Mouse (Mus musculus): Measurements from ENCODE around the gene C1qtnf5. TPM values are rescaled to one million over a fixed set of nuclear protein-coding genes. Genes with fewer than 3 reads are reported as not detected.

Gene C1qtnf5
- polyA plus RNA-seq, 1 experiment from 2014 or later = 5.7 TPM

GRCm38 (mm10) chr9:44084659-44085229 lies 22.3 kb upstream of the C1qtnf5 start:
- Histone ChIP-seq H3K27ac (ENCODE audit: low read length) (peak overlapping the region; percentile 66; the same call in 1 of the 2 replicates), H3K27me3 (ENCODE audit: insufficient read depth, low read length) (0 out of 2 replicates have a peak, but pooled peaks cover 3% of the 10 kb centered on the region), H3K9me3 (ENCODE audit: low read length) (no peaks in the 10 kb centered on the region), H3K36me3 (ENCODE audit: insufficient read depth, low read length) (no peaks in the 10 kb centered on the region), H3K4me3 (ENCODE audit: low read length) (peak overlapping the region; percentile 60), H3K9ac (replicated peaks; ENCODE audit: low read length) (peak overlapping the region; percentile 73), H3K4me1 (ENCODE audit: insufficient read depth, low read length) (peaks cover 74% of the 10 kb centered on the region), H3K4me2 (replicated peaks; ENCODE audit: low read depth, low read length) (peak overlapping the region; percentile 91)
- ATAC-seq (ENCODE audit: low FRiP score, low TSS enrichment) = peak; percentile 61
- 0% methylated on average over 54 of the region's 62 CpGs for WGBS

- Histone ChIP-seq H3K4me1 (ENCODE audit: insufficient read depth, low read length) (peaks cover 69% of the 10 kb centered on the region), H3K4me2 (replicated peaks; ENCODE audit: low read depth, low read length) (peak overlapping the region; percentile 91), H3K36me3 (ENCODE audit: insufficient read depth, low read length) (no peaks in the 10 kb centered on the region), H3K9ac (replicated peaks; ENCODE audit: low read length) (peak overlapping the region; percentile 73), H3K27me3 (ENCODE audit: insufficient read depth, low read length) (0 out of 2 replicates have a peak, but pooled peaks cover 3% of the 10 kb centered on the region), H3K27ac (ENCODE audit: low read length) (no peak overlapping the region), H3K4me3 (ENCODE audit: low read length) (peak overlapping the region; percentile 60), H3K9me3 (ENCODE audit: low read length) (no peaks in the 10 kb centered on the region)
- 5% methylated on average over 10 of the region's 10 CpGs for WGBS
- no peak; the same call in 1 of the 2 replicates for ATAC-seq (ENCODE audit: low FRiP score, low TSS enrichment)
These were observed 21.8 kb upstream of the C1qtnf5 start for GRCm38 (mm10) chr9:44085276-44085675.

GRCm38 (mm10) chr9:44085741-44086665 lies 21.0 kb upstream of the C1qtnf5 start:
- no peaks in the 10 kb centered on the region for H3K9me3 ChIP-seq (ENCODE audit: low read length)
- peak overlapping the region; percentile 91 for H3K4me2 ChIP-seq (replicated peaks; ENCODE audit: low read depth, low read length)
- peak overlapping the region; percentile 25 for H3K27ac ChIP-seq (ENCODE audit: low read length)
- peaks cover 64% of the 10 kb centered on the region for H3K4me1 ChIP-seq (ENCODE audit: insufficient read depth, low read length)
- H3K27me3 ChIP-seq (ENCODE audit: insufficient read depth, low read length) = 0 out of 2 replicates have a peak, but pooled peaks cover 3% of the 10 kb centered on the region
- no peaks in the 10 kb centered on the region for H3K36me3 ChIP-seq (ENCODE audit: insufficient read depth, low read length)
- 67% methylated on average over 15 of the region's 15 CpGs for WGBS
- no peak for ATAC-seq (ENCODE audit: low FRiP score, low TSS enrichment)
- peak overlapping the region; percentile 60 for H3K4me3 ChIP-seq (ENCODE audit: low read length)
- H3K9ac ChIP-seq (replicated peaks; ENCODE audit: low read length) = peak overlapping the region; percentile 73

GRCm38 (mm10) chr9:44086960-44087359 lies 20.1 kb upstream of the C1qtnf5 start:
- peak overlapping the region; percentile 36 for H3K4me2 ChIP-seq (replicated peaks; ENCODE audit: low read depth, low read length)
- no peak for ATAC-seq (ENCODE audit: low FRiP score, low TSS enrichment)
- H3K9me3 ChIP-seq (ENCODE audit: low read length) = no peaks in the 10 kb centered on the region
- WGBS = 47% methylated on average over 10 of the region's 10 CpGs
- peak overlapping the region; percentile 9; the same call in 1 of the 2 replicates for H3K9ac ChIP-seq (replicated peaks; ENCODE audit: low read length)
- no peak overlapping the region for H3K27ac ChIP-seq (ENCODE audit: low read length)
- H3K36me3 ChIP-seq (ENCODE audit: insufficient read depth, low read length) = peaks cover 9% of the 10 kb centered on the region
- H3K4me1 ChIP-seq (ENCODE audit: insufficient read depth, low read length) = peaks cover 57% of the 10 kb centered on the region
- peak overlapping the region; percentile 7; the same call in 1 of the 2 replicates for H3K4me3 ChIP-seq (ENCODE audit: low read length)
- H3K27me3 ChIP-seq (ENCODE audit: insufficient read depth, low read length) = 0 out of 2 replicates have a peak, but pooled peaks cover 3% of the 10 kb centered on the region

GRCm38 (mm10) chr9:44087761-44088455 lies 19.1 kb upstream of the C1qtnf5 start:
- Histone ChIP-seq H3K4me2 (replicated peaks; ENCODE audit: low read depth, low read length) (peak overlapping the region; percentile 36), H3K4me3 (ENCODE audit: low read length) (peak overlapping the region; percentile 4), H3K4me1 (ENCODE audit: insufficient read depth, low read length) (peaks cover 57% of the 10 kb centered on the region), H3K9me3 (ENCODE audit: low read length) (no peaks in the 10 kb centered on the region), H3K27ac (ENCODE audit: low read length) (peak overlapping the region; percentile 17; the same call in 1 of the 2 replicates), H3K9ac (replicated peaks; ENCODE audit: low read length) (peak overlapping the region; percentile 9; the same call in 1 of the 2 replicates), H3K36me3 (ENCODE audit: insufficient read depth, low read length) (peaks cover 14% of the 10 kb centered on the region), H3K27me3 (ENCODE audit: insufficient read depth, low read length) (0 out of 2 replicates have a peak, but pooled peaks cover 3% of the 10 kb centered on the region)
- WGBS = 10% methylated on average over 15 of the region's 15 CpGs
- ATAC-seq (ENCODE audit: low FRiP score, low TSS enrichment) = no peak

GRCm38 (mm10) chr9:44088877-44089608 lies 18.0 kb upstream of the C1qtnf5 start:
- no peak overlapping the region for H3K27ac ChIP-seq (ENCODE audit: low read length)
- H3K36me3 ChIP-seq (ENCODE audit: insufficient read depth, low read length) = peaks cover 17% of the 10 kb centered on the region
- ATAC-seq (ENCODE audit: low FRiP score, low TSS enrichment) = no peak
- no peak overlapping the region for H3K4me2 ChIP-seq (replicated peaks; ENCODE audit: low read depth, low read length)
- WGBS = 51% methylated on average over 12 of the region's 12 CpGs
- no peaks in the 10 kb centered on the region for H3K27me3 ChIP-seq (ENCODE audit: insufficient read depth, low read length)
- no peaks in the 10 kb centered on the region for H3K9me3 ChIP-seq (ENCODE audit: low read length)
- no peak overlapping the region for H3K4me3 ChIP-seq (ENCODE audit: low read length)
- no peak overlapping the region for H3K9ac ChIP-seq (replicated peaks; ENCODE audit: low read length)
- peaks cover 51% of the 10 kb centered on the region for H3K4me1 ChIP-seq (ENCODE audit: insufficient read depth, low read length)

- no peak overlapping the region for H3K9ac ChIP-seq (replicated peaks; ENCODE audit: low read length)
- WGBS = 36% methylated on average over 24 of the region's 24 CpGs
- H3K4me1 ChIP-seq (ENCODE audit: insufficient read depth, low read length) = peaks cover 17% of the 10 kb centered on the region
- peaks cover 17% of the 10 kb centered on the region for H3K36me3 ChIP-seq (ENCODE audit: insufficient read depth, low read length)
- no peak overlapping the region for H3K27ac ChIP-seq (ENCODE audit: low read length)
- H3K9me3 ChIP-seq (ENCODE audit: low read length) = no peaks in the 10 kb centered on the region
- H3K27me3 ChIP-seq (ENCODE audit: insufficient read depth, low read length) = no peaks in the 10 kb centered on the region
- H3K4me2 ChIP-seq (replicated peaks; ENCODE audit: low read depth, low read length) = peak overlapping the region; percentile 26
- no peak overlapping the region for H3K4me3 ChIP-seq (ENCODE audit: low read length)
- ATAC-seq (ENCODE audit: low FRiP score, low TSS enrichment) = peak; percentile 76
These were observed 13.2 kb upstream of the C1qtnf5 start for GRCm38 (mm10) chr9:44093612-44094503.

GRCm38 (mm10) chr9:44094737-44095136 lies 12.3 kb upstream of the C1qtnf5 start:
- H3K4me1 ChIP-seq (ENCODE audit: insufficient read depth, low read length) = peaks cover 8% of the 10 kb centered on the region; the same call in 1 of the 2 replicates
- no peak overlapping the region for H3K4me2 ChIP-seq (replicated peaks; ENCODE audit: low read depth, low read length)
- H3K4me3 ChIP-seq (ENCODE audit: low read length) = no peak overlapping the region
- H3K27ac ChIP-seq (ENCODE audit: low read length) = no peak overlapping the region
- H3K9ac ChIP-seq (replicated peaks; ENCODE audit: low read length) = no peak overlapping the region
- H3K36me3 ChIP-seq (ENCODE audit: insufficient read depth, low read length) = peaks cover 17% of the 10 kb centered on the region
- no peaks in the 10 kb centered on the region for H3K27me3 ChIP-seq (ENCODE audit: insufficient read depth, low read length)
- H3K9me3 ChIP-seq (ENCODE audit: low read length) = no peaks in the 10 kb centered on the region
- WGBS = 77% methylated on average over 3 of the region's 3 CpGs
- no peak for ATAC-seq (ENCODE audit: low FRiP score, low TSS enrichment)

Data from kidney, embryonic 16.5 days (tissue).